ENCODE assay signal across 27 mouse cellular contexts in genomic region chr11:113335706-113336105, GRCm38 (mm10).
A peak's percentile ranks its signal among the peaks of the same experiment; 100 is the strongest.
DNase-seq lines count a peak whose midpoint lies in the region; ATAC-seq and TF ChIP-seq lines count a peak whose summit lies in the region.
"Had no signal": no experiment of that assay in that cellular context is flagged by ENCODE, and none has a peak within 500 bp of the region (broad histone marks: within the 10 kb centered on the region; RNA-seq: fewer than 3 reads in every experiment).

No protein-coding gene starts in this region.

- no peak overlapping the region for H3K4me3 ChIP-seq in forebrain, postnatal 0 days (ENCODE audit: low read depth, low read length)
- no peak overlapping the region for H3K4me3 ChIP-seq in forebrain, embryonic 10.5 days
- H3K4me3 ChIP-seq in liver, postnatal 0 days (ENCODE audit: low read depth, low read length): no peak overlapping the region
- H3K4me3 ChIP-seq in gastrocnemius, adult 2 months: no peak overlapping the region
- no peak overlapping the region for H3K4me3 ChIP-seq in stomach, postnatal 0 days (ENCODE audit: low read depth, low read length)
- H3K4me3 ChIP-seq: hindbrain, embryonic 10.5 days had no signal

- H3K9ac ChIP-seq in forebrain, postnatal 0 days: no peak overlapping the region
- no peak overlapping the region for H3K9ac ChIP-seq in liver, postnatal 0 days (replicated peaks)
- H3K9ac ChIP-seq in stomach, postnatal 0 days (ENCODE audit: low read length): no peak overlapping the region
- H3K9ac ChIP-seq: liver, embryonic 14.5 days; lung, embryonic 14.5 days had no signal

- H3K4me1 ChIP-seq in forebrain, postnatal 0 days (ENCODE audit: insufficient read depth): no peaks in the 10 kb centered on the region
- H3K4me1 ChIP-seq in forebrain, embryonic 10.5 days: peaks cover 28% of the 10 kb centered on the region
- H3K4me1 ChIP-seq in liver, postnatal 0 days (ENCODE audit: insufficient read depth): no peaks in the 10 kb centered on the region
- H3K4me1 ChIP-seq in stomach, postnatal 0 days (replicated peaks; ENCODE audit: control insufficient read depth, insufficient read depth): no peaks in the 10 kb centered on the region

- H3K36me3 ChIP-seq in forebrain, postnatal 0 days (ENCODE audit: insufficient read depth): no peaks in the 10 kb centered on the region
- H3K36me3 ChIP-seq in forebrain, embryonic 10.5 days (replicated peaks): no peaks in the 10 kb centered on the region
- H3K36me3 ChIP-seq in liver, postnatal 0 days (replicated peaks; ENCODE audit: insufficient read depth, low read length): no peaks in the 10 kb centered on the region
- no peaks in the 10 kb centered on the region for H3K36me3 ChIP-seq in stomach, postnatal 0 days (ENCODE audit: control insufficient read depth, insufficient read depth, low read length)
- H3K36me3 ChIP-seq: hindbrain, embryonic 10.5 days had no signal

- no peak for DNase-seq in forebrain, postnatal 0 days
- DNase-seq in forebrain, embryonic 10.5 days (ENCODE audit: extremely low spot score, low spot score): no peak
- DNase-seq in right cerebral cortex, adult 18-20 months: peak; percentile 46
- DNase-seq in right cerebral cortex, postnatal 14 days: no peak
- DNase-seq in right cerebral cortex, postnatal 25 days: peak; percentile 31
- no peak for DNase-seq in liver, postnatal 0 days
- no peak for DNase-seq in gastrocnemius, adult 2 months
- no peak for DNase-seq in stomach, postnatal 0 days (ENCODE audit: low spot score)
- DNase-seq: adrenal gland, adult 2 months; adrenal gland, postnatal 36 days; cerebellum, adult 8-10 months; cerebellum, postnatal 25 days; gastrocnemius, postnatal 10 days; heart, postnatal 14 days; kidney, adult 18-20 months; kidney, postnatal 4 days; liver; lung, embryonic 14.5 days; lung, postnatal 14 days; midbrain, embryonic 14.5 days; thymus, postnatal 14 days had no signal

- WGBS in forebrain, postnatal 0 days: 72% methylated on average over 5 of the region's 5 CpGs
- 91% methylated on average over 5 of the region's 5 CpGs for WGBS in forebrain, embryonic 10.5 days
- 82% methylated on average over 5 of the region's 5 CpGs for WGBS in liver, postnatal 0 days (ENCODE audit: insufficient replicate concordance)
- 81% methylated on average over 5 of the region's 5 CpGs for WGBS in stomach, postnatal 0 days

- no peaks in the 10 kb centered on the region for H3K9me3 ChIP-seq in forebrain, postnatal 0 days (ENCODE audit: low read length)
- H3K9me3 ChIP-seq in forebrain, embryonic 10.5 days: no peaks in the 10 kb centered on the region; the same call in 1 of the 2 replicates
- H3K9me3 ChIP-seq in liver, postnatal 0 days (ENCODE audit: low read length): no peaks in the 10 kb centered on the region
- H3K9me3 ChIP-seq in stomach, postnatal 0 days (ENCODE audit: control insufficient read depth, low read length): no peaks in the 10 kb centered on the region
- H3K9me3 ChIP-seq: hindbrain, embryonic 10.5 days had no signal

- H3K27ac ChIP-seq in forebrain, postnatal 0 days (ENCODE audit: low read depth, low read length): peak overlapping the region; percentile 50; the same call in 1 of the 2 replicates
- no peak overlapping the region for H3K27ac ChIP-seq in forebrain, embryonic 10.5 days
- no peak overlapping the region for H3K27ac ChIP-seq in liver, postnatal 0 days (ENCODE audit: low read depth)
- H3K27ac ChIP-seq in gastrocnemius, adult 2 months: no peak overlapping the region
- H3K27ac ChIP-seq in stomach, postnatal 0 days (replicated peaks): no peak overlapping the region
- H3K27ac ChIP-seq: liver, embryonic 14.5 days had no signal

- no peaks in the 10 kb centered on the region for H3K27me3 ChIP-seq in forebrain, postnatal 0 days (ENCODE audit: insufficient read depth, low read length)
- H3K27me3 ChIP-seq in forebrain, embryonic 10.5 days (ENCODE audit: poor library complexity, severe bottlenecking): peaks cover 26% of the 10 kb centered on the region
- H3K27me3 ChIP-seq in liver, postnatal 0 days (ENCODE audit: insufficient read depth, low read length): no peaks in the 10 kb centered on the region
- H3K27me3 ChIP-seq in stomach, postnatal 0 days (ENCODE audit: control insufficient read depth, insufficient read depth, low read length): no peaks in the 10 kb centered on the region
- H3K27me3 ChIP-seq: CH12.LX had no signal

- no peak for TF ChIP-seq EP300 in liver, postnatal 0 days (IDR thresholded peaks at IDR 0.05; ENCODE audit: low read depth)
- TF ChIP-seq EP300 in stomach, postnatal 0 days (optimal IDR thresholded peaks at IDR 0.05): no peak

- intact Hi-C loops in gastrocnemius, adult 2 months (cut with DNase I): loop anchor here (5.0 kb wide), 1 partner anchor 1422 kb away; no protein-coding TSS in a partner anchor

- ATAC-seq in forebrain, postnatal 0 days: peak; percentile 82
- no peak for ATAC-seq in liver, postnatal 0 days
- no peak for ATAC-seq in stomach, postnatal 0 days (ENCODE audit: low FRiP score, low TSS enrichment)
- ATAC-seq: activated CD4-positive, CD25-positive, alpha-beta regulatory T cell, adult 4 months; forebrain, embryonic 16.5 days; hindbrain, embryonic 16.5 days had no signal

- no peak for TF ChIP-seq CTCF in forebrain, postnatal 0 days (IDR thresholded peaks at IDR 0.05; ENCODE audit: low read depth)
- TF ChIP-seq CTCF in liver, postnatal 0 days (IDR thresholded peaks at IDR 0.05; ENCODE audit: low read depth): no peak
- no peak for TF ChIP-seq CTCF in gastrocnemius, adult 2 months (IDR thresholded peaks at IDR 0.05)
- TF ChIP-seq CTCF in stomach, postnatal 0 days (IDR thresholded peaks at IDR 0.05; ENCODE audit: low read depth): no peak

- H3K4me2 ChIP-seq in forebrain, postnatal 0 days (ENCODE audit: low read depth): no peak overlapping the region
- no peak overlapping the region for H3K4me2 ChIP-seq in liver, postnatal 0 days (ENCODE audit: low read depth, low read length)
- H3K4me2 ChIP-seq in stomach, postnatal 0 days (replicated peaks; ENCODE audit: low read depth): no peak overlapping the region
- H3K4me2 ChIP-seq: lung, embryonic 14.5 days had no signal

Comparison
In these comparisons a context has a peak if more than half of its experiments do, and no peak if none do; other contexts are left out.
1. DNase-seq: peak in right cerebral cortex, adult 18-20 months (single experiment) and right cerebral cortex, postnatal 25 days (single experiment); none in forebrain, postnatal 0 days (single experiment), forebrain, embryonic 10.5 days (single experiment), right cerebral cortex, postnatal 14 days (single experiment), liver, postnatal 0 days (single experiment), gastrocnemius, adult 2 months (single experiment) and stomach, postnatal 0 days (single experiment).